Mouse (Mus musculus) frontal cortex, postnatal 25 days (tissue): ENCODE measurements around the gene Ctsk.
"Not testable (repeated sequence)": the region's sequence is repeated elsewhere in the genome, so short reads cannot be mapped to it uniquely, and the experiment has no call there.

Source experiments
- DNase-seq, 2 experiments: peaks; one replicate each; pipeline ENCODE4 v3.0.0; 2022; ENCODE audit warnings: low spot score in 2 of 2

Ctsk gene

DNA sequence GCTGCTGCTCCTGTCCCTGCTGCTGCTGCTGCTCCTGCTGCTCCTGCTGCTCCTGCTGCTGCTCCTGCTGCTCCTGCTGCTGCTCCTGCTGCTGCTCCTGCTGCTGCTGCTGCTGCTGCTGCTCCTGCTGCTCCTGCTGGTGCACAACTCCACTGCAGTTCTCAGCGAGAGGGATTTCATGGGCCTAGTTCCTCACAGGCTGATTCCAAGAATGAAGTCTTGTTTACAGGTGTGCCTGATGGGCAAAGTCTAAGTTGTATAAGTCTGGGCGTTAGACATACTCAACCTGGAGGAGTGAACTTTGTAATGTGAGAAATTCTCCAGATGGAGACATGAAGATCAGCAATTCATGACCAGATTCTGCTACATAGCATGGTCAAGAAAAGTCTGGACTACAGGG is 25.6 kb downstream of the Ctsk start:
- DNase-seq: no peak

GRCm38 (mm10) chr3:95526111-95526510 is 27.1 kb downstream of the Ctsk start:
- no peak for DNase-seq

DNA sequence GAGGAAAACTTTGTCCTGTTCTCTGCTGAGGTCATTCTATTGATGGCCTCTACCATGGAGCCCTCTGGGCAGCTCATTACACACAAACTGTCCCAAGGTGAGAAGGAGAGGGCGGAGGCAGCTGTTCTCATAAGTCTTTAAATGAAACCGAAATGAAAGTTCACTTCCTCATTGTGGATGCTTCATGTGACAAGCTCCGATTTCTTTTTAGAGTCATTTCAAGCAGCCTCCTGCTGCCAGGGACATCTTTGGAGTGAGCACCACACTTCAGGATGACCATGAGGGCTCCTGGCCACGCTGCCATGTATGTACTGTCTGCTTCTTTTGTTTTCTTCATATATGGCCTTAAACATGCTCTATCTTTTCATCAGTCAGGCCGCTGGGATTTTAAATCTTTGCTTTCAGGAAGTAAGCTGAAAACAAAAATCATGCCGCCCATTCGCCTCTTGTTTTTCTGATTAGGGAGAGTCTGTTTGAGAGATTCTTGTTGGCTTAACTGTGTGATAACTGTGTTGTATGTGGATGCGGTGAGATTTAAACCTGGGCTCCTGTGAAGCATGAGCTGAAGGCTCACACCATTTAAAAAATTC is 27.7 kb downstream of the Ctsk start, which contains the start of gene Ctss:
Gene Ctss, plus strand, starts transcription at position 165 of the 590 bp plus-strand sequence.
- no peak for DNase-seq

- DNase-seq: no peak
Observed at GRCm38 (mm10) chr3:95529814-95530213, 30.8 kb downstream of the Ctsk start.

DNA sequence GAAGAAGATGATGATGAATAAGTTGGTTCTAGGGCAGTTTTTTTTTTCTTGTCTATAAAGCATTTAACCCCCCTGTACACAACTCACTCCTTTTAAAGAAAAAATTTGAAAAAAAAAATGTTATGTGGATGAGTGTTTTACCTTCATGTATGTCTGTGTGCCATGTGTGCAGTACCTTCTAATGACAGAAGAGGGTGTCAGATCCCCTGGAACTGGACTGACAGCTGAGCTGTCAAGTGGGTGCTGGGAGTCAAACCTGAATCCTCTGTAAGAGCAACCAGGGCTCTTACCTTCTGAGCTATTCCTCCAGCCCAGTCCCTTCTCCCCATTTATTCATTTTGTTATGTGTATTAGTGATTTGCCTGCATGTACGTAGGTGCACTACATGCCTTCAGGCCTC is 32.0 kb downstream of the Ctsk start:
- no peak for DNase-seq

GRCm38 (mm10) chr3:95533364-95533763 is 34.3 kb downstream of the Ctsk start:
- no peak for DNase-seq

DNA sequence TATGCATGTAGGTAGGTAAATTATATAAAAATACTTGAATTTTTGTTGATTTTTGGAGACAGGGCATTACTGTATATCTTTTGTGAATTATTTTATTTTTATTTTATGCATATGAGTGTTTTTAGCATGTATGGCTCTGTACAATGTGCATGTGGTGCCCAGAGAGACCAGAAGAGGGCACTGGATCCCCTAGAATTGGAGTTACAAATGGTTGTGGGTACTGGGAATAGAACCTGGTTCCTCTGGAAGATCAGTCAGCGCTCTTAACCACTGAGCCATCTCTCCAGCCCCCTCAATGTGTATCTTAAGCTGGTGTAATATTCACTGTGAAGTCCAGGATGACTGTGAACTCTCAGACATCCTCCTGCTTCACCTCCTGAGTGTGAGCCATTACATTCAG is 35.9 kb downstream of the Ctsk start:
- no peak for DNase-seq

DNA sequence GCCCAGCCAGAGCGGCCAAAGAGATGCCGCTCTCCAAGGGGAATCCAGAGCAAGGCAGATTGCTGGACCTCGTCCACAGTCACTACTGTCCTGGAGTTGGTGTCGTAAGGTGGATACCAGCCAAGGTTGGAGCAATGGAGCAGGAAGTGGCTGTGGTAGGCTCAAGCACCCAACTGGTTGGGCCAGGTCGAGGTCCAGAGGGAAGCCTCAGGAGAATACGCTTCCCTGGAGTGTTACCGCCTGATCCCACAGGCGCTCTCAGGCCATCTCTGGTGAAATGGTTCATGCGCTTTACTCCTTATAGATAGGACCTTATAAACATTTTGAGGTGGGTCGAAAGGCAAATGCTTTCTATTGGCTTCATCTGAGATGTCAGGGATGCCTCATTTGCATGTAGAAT is 39.9 kb downstream of the Ctsk start:
- no peak for DNase-seq

GRCm38 (mm10) chr3:95539837-95540236 is 40.8 kb downstream of the Ctsk start:
- no peak for DNase-seq

DNA sequence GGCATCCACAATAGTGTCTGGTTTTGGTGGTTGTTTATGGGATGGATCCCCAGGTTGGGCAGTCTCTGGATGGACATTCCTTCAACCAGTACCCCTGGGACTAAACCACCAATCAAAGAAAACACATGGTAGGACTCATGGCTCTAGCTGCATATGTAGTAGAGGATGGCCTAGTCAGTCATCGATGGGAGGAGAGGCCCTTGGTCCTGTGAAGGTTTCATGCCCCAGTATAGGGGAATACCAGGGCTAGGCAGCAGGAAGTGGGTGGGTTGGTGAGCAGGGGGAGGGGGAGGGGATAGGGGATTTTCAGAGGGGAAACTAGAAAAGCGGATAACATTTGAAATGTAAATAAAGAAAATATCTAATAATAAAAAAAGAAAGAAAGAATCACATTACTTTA is 42.1 kb downstream of the Ctsk start:
- DNase-seq: not testable (repeated sequence)

- no peak for DNase-seq
Observed at GRCm38 (mm10) chr3:95542171-95542570, 43.1 kb downstream of the Ctsk start.

- no peak for DNase-seq
Observed at GRCm38 (mm10) chr3:95542981-95543380, 43.9 kb downstream of the Ctsk start.

- no peak for DNase-seq
Observed at GRCm38 (mm10) chr3:95550176-95550575, 51.1 kb downstream of the Ctsk start.

- DNase-seq: no peak
Observed at GRCm38 (mm10) chr3:95553986-95554385, 54.9 kb downstream of the Ctsk start.
